Mouse (Mus musculus): ENCODE data around the gene Spats2.

GRCm38 (mm10) chr15:99096831-99097500 lies 28.8 kb upstream of the Spats2 start:
- TF ChIP-seq CTCF (IDR thresholded peaks at IDR 0.05; ENCODE audit: borderline replicate concordance, insufficient read depth, low read length) (no peak), POLR2A (IDR thresholded peaks at IDR 0.05; ENCODE audit: low read depth, low read length) (no peak)
